Mouse (Mus musculus): Measurements from ENCODE around the gene Pik3r2. TPM values are rescaled to one million over a fixed set of nuclear protein-coding genes. Genes with fewer than 3 reads are reported as not detected.

Pik3r2 gene
- total RNA-seq, 1 experiment from 2014 or later, result 62.1 TPM

DNA sequence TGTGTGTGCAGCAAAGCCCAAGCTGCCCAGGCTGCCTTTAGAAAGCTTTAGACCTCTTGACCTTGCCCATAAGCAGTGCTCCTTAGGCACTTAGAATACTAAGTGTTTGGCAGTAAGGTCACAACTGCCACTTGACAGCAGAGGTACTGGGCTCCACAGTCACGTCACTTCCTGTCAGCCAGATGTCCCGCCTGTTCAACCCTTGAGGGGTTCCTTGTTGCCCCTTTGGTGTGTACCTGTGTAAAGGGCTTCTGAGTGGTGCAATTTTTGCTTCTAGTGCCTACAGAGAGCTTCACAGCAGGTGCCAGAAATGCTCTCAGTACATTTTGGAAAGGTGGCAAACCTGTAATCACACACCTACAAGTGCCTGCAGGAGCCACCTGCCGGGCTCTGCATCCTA, 38.3 kb downstream of the Pik3r2 start:
- DNase-seq, result no peak

DNA sequence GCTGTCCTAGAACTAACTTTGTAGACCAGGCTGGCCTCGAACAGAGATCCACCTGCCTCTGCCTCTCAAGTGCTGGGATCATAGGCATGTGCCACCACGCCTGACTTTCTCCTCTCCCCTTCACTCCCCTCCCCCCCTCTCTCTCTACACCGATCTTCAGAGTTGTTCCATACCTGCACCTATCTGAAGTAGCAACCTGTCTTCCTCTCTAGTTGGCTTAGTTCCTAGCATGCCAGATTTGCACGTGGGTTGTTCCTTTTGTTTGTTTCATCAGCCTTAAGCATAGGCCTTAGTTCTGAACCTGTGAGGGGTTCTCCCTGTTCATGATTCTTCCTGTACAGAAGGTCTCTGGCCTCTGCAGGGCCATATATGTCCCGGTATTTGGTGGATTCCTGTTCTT, 38.8 kb downstream of the Pik3r2 start:
- DNase-seq, result no peak

DNA sequence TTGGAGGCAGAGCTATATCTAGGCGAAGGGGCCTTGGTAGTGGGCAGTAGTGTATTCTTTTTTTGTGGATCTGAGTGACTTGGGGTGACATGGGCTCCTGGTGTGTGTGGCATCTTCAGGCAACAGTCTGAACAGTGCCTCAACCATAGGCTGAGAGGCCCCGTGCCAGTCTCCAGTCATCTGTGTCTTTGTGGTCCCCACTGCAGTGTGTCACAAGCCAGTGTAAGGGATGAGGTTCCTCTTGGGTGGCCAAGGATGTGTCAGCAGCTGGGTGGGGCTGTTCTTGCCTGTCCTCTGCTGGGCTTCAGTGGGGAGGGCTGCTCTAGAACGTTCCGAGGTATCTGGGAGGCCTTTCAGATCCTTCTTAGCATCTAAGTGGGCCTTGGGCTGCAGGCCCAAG, 45.6 kb downstream of the Pik3r2 start:
- DNase-seq, result no peak

DNA sequence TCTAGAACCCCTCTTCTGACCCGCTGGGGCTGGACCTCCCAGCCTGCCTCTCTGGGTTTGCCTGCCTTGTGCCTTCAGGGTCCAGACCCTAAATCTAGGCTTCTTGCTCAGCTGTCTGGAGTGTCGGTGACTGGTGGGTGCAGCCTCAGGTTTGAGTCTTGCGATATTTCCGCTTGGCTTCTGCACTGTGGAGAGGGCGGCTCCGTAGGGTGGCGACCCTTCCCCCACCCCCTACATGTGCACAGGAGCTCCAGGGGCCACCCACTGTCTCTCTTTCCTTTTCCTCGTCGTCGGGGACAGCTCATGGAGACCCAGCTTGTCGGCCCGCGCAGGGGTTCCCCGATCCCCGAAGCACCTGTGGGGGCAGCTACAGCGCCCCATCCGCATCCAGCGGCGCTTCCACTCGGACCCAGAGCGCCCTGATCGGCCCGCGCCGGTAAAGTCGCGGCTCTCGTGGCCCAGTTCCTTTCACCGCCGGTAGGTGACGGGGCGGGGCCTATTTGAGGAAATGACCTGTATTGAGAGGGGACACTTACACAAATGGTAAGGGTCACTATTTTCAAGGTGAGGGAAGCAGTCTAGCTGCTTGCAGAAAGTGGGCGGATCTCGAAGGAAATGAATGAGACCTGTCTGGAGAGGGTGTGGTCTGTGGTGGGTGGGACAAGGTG, 46.6 kb downstream of the Pik3r2 start:
- DNase-seq, result no peak

DNA sequence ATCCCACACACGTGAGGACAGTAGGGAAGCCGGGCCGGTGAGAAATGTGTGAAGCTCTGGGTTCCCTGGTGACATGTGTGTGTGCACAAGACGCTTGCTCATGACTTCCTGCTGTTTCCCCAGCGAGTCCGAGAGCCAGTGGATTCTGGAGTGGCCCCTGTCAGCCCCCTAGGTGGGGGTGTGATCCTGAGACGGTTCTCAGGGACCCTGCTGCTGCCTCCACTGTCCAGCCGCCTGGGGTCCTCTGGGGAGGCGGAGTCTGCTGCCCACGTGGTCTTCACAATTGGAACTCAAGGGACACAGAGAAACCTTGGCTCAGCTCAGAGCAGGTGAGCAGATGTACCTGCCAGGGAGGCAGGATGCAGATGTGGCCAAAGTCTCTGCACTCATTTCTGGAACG, 49.8 kb downstream of the Pik3r2 start:
- DNase-seq, result no peak

DNA sequence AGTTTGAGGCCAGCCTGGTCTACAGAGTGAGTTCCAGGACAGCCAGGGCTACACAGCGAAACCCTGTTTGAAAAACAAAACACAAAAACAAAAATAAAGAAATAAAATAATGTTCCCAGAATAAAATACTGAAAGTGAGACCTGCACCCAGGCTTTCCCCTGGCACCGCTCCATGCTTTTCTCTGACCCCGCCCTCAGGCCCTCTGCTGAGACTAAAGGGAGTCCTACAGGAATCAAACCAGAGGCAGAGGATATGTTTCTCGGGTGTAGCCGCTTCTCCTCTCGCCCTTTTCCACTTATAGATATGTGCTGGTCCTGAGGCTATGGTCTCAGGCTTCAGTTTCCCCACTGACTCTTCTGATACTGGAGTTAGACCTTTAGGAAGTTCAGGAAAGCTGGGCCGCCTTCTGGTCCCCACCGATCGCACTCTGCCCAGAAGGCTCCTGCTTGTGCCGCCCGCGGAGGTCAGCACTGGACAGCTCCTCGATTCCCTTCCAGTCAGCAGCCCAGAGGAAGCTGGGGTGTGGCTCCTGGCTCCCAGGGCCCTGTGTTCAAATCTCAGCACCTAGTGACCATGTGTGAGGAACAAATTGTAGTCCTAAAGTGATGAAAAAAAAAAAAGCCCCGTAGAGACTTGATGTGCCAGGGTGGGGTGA, 50.6 kb downstream of the Pik3r2 start:
- peak; percentile 54 for DNase-seq

DNA sequence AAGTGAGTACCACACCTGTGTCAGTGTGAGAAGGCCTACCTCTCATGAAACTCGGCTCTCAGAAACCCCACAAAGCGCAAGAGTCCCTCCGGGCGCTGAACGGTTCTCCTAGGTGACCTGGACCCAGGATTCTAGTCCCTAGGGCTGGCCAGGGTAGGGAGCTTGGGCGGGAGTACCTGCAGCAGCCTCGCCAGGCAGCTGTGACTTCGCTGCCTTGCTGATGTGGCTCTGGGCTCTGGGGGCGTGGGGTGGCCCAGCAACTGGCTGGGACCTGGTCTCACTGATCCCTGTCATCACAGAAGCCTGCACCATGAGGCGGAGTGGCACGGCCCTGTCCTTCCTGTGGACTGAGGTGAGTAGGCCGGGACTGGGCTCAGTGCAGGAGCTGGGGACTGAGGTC, 52.3 kb downstream of the Pik3r2 start:
- no peak for DNase-seq

DNA sequence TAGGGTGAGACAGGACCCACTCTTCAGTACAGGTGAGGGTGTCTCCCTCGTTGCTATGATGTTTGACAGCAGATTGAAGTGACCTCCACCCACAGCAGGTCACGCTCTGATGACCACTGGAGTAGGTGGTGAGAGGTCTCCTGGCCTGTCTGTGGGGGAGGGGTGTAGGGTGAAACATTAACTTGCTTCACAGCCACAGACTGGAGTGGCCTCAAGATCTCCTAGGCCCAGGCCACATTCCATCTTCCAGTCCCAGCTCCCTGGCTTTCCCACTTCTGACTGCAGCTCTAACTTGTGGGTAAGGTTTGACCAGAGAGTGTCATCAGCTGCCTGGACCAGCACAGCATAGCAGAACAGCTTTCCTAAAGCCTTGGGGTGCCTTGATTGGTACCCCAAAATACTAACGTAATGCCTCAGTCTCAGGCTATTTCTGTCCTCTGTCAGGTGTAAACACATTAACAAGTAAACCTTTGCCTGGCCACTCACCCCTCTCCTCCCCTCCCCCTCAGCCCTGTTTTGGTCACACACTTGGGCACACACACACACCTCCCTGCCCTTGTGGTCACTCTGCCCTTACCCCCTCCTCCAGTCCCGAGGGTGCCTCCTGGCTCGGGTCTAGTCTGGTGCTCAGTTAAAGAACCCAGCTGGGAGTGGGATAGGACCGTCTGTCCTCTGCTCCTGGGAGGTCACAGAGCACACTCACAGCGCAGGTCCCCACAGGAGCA, 52.9 kb downstream of the Pik3r2 start, which contains the start of gene Pde4c:
Gene Pde4c (plus strand): TSS at position 235 of the 725 bp plus-strand sequence.
- no peak for DNase-seq

DNA sequence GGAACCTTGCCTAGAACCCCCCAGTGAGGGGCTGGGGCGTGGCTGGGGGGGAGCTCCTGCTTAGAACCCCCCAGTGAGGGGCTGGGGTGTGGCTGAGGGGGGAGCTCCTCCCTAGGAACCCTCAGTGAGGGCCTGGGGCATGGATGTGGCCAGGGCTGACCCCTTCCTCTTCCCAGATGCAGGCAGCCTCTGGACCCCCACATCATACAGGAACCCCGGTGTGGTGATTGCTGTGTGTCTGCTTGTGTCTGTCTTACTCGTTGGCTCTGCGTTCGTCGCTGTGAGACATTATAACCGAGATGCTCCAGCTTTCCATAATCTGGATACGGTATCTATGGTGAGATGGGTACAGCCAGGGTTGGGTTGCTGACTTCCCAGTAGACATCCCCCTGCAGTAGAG, 54.9 kb downstream of the Pik3r2 start:
- no peak for DNase-seq

DNA sequence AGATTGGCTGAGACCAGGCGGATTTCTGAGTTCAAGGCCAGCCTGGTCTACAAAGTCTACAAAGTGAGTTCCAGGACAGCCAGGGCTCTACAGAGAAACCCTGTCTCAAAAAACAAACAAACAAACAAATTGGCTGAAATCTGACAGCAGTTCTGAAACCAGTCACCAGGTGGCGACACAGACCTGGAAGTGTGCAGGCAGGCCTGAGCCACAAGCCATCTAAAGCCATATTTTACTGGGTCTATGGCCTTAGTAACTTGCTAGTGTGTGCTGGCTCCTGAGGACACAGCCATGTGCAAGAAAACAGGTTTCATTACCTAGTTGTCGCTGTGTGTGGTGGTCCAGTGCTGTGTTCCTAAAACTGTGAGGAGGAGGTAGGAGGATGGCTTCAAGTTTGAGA, 55.8 kb downstream of the Pik3r2 start:
- peak; percentile 74 for DNase-seq

DNA sequence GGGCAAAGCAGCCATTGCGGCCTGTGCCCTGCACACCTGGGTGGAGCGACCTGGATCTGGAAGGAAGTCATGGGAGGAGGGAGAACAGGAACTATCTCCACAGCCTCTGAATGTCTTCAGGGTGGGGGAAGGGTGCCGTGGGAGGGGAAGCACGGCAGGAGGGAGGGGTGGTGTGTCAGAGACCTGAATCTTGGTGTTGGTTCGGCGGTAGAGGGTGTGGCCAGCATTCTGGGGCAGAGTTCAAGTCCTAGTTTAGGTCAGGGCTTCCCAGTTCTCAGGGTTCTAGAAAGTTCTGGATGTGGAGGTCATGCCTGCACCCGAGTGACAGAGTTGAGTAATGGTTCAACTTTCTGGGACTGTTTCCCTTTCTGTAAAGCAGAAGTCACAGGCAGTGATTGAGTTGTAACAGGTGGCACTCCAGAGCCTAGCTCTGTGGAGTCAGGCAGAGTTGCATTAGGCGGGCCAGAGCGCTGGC, 56.7 kb downstream of the Pik3r2 start:
- DNase-seq, result no peak

DNA sequence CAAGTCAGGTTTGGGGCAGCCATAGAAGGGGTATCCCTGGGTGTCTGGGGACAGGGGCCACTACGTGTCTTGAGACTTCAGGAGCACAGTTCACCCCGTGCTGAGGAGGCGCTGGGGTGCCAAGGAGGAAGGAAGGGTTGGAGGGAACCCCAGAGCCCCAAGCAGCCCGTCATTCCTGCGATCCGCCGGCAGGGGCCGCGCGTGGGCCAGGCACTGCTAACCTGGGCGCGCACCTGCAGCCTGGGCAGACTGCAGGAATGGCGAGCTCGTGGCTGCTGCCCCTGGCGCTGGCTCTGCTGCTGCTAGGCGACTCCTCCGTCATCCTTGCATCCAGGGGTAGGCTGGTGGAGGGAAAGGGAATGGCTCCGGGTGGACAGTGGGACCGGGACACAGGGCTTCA, 58.2 kb downstream of the Pik3r2 start, which contains the start of gene Gm3336:
Gene Gm3336 (plus strand): TSS at position 247 of the 400 bp plus-strand sequence.
- DNase-seq, result peak; percentile 67

Small RNAs within 50 kb of the gene (microRNA-seq; reads per million reads assigned to microRNA genes)
- 1.7 to 2.1 reads per million in 2 experiments for gene Mir7240

Other genes starting within 250 kb of the Pik3r2 start
- 361 and 404 TPM in 2 replicates for gene Fkbp8, start 249.0 kb downstream of the Pik3r2 start, total RNA-seq (2021)
- gene Kxd1, start 248.8 kb downstream of the Pik3r2 start, total RNA-seq (2021), result 68.9 and 85.4 TPM in 2 replicates
- 24.3 and 29.8 TPM in 2 replicates for gene Ell, start 237.3 kb downstream of the Pik3r2 start, total RNA-seq (2021)
- 89.7 and 101 TPM in 2 replicates for gene Isyna1, start 182.3 kb downstream of the Pik3r2 start, total RNA-seq (2021)
- 82.0 and 88.2 TPM in 2 replicates for gene Ssbp4, start 167.8 kb downstream of the Pik3r2 start, total RNA-seq (2021)
- gene Lrrc25, start 160.6 kb downstream of the Pik3r2 start, total RNA-seq (2021), result 1.0 and 2.2 TPM in 2 replicates
- gene Gdf15, start 144.3 kb downstream of the Pik3r2 start, total RNA-seq (2021), result 2.2 and 5.7 TPM in 2 replicates
- 98.1 and 129 TPM in 2 replicates for gene Pgpep1, start 116.3 kb downstream of the Pik3r2 start, total RNA-seq (2021)
- gene Lsm4, start 103.5 kb downstream of the Pik3r2 start, total RNA-seq (2021), result 66.1 and 86.8 TPM in 2 replicates
- 191 and 217 TPM in 2 replicates for gene Jund, start 77.8 kb downstream of the Pik3r2 start, total RNA-seq (2021)
- gene Iqcn, start 73.3 kb downstream of the Pik3r2 start, total RNA-seq (2021), result 0.15 and 0.19 TPM in 2 replicates
- not detected in 2 replicates for gene Gm3336, start 58.2 kb downstream of the Pik3r2 start, total RNA-seq (2021)
- gene Pde4c, start 53.0 kb downstream of the Pik3r2 start, total RNA-seq (2021), result 0.55 and 1.3 TPM in 2 replicates
- gene Rab3a, start 22.0 kb downstream of the Pik3r2 start, total RNA-seq (2021), result 65.2 and 89.6 TPM in 2 replicates
- gene Mpv17l2, start 15.8 kb downstream of the Pik3r2 start, total RNA-seq (2021), result 127 and 143 TPM in 2 replicates
- gene Mast3, start 28.3 kb upstream of the Pik3r2 start, total RNA-seq (2021), result 26.9 and 27.4 TPM in 2 replicates
- not detected in 2 replicates for gene Il12rb1, start 31.7 kb upstream of the Pik3r2 start, total RNA-seq (2021)
- 10.6 and 14.4 TPM in 2 replicates for gene Arrdc2, start 63.0 kb upstream of the Pik3r2 start, total RNA-seq (2021)
- gene Kcnn1, start 86.5 kb upstream of the Pik3r2 start, total RNA-seq (2021), result 2.2 and 3.3 TPM in 2 replicates
- gene Ccdc124, start 97.2 kb upstream of the Pik3r2 start, total RNA-seq (2021), result 54.6 and 57.5 TPM in 2 replicates
- 0.09 TPM in 1 of 2 replicates, not detected in the other for gene Slc5a5, start 116.0 kb upstream of the Pik3r2 start, total RNA-seq (2021)
- gene Rpl18a, start 120.7 kb upstream of the Pik3r2 start, total RNA-seq (2021), result 1,315 and 1,410 TPM in 2 replicates
- gene Map1s, start 129.2 kb upstream of the Pik3r2 start, total RNA-seq (2021), result 26.3 and 42.6 TPM in 2 replicates

Measured in adrenal gland, postnatal 25 days (tissue).